Mouse (Mus musculus): ENCODE data around the gene Gja5.

DNA sequence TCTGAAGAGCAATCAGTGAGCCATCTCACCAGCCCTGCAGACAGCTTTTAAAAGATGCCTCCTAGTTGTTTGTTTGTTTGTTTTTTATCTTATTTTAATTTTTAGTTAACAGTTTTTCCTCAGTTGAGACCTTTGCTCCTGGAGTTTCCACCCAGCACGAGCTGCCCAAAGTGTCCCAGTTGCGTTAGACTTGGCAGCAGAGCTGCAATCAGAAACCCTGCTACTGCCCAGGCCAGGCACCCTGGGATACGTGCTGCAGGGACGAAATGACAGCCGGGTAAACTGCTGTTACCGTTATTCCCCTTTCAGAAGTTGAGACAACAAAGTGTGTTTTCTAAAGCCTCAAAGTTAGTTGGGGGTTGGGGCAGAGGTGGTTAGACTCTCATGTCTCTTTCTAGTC lies 159.6 kb downstream of the Gja5 start:
- TF ChIP-seq POLR2A (IDR thresholded peaks at IDR 0.05; ENCODE audit: insufficient read length, low read depth): no peak
- no peak for TF ChIP-seq TCF12 (IDR thresholded peaks at IDR 0.05; ENCODE audit: insufficient read depth, poor library complexity, severe bottlenecking)
- TF ChIP-seq POLR2AphosphoS2 (IDR thresholded peaks at IDR 0.05; ENCODE audit: insufficient read length, low read depth): no peak
- no peak for TF ChIP-seq USF1 (IDR thresholded peaks at IDR 0.05; ENCODE audit: low read depth)
- no peak for TF ChIP-seq TCF3 (IDR thresholded peaks at IDR 0.05; ENCODE audit: insufficient read length, low read depth)
- no peak for TF ChIP-seq MAX (IDR thresholded peaks at IDR 0.05; ENCODE audit: low read depth)
- TF ChIP-seq E2F4 (IDR thresholded peaks at IDR 0.05; ENCODE audit: insufficient read depth): no peak
- TF ChIP-seq MYOD1 (IDR thresholded peaks at IDR 0.05; ENCODE audit: control insufficient read depth in 1 of 3, insufficient read length in 2 of 3, low read depth in 2 of 3): no peak

Measured in myocyte (in vitro differentiated cells).